Mouse (Mus musculus): ENCODE results near the gene Shb. TPM values are rescaled to one million over a fixed set of nuclear protein-coding genes. Genes with fewer than 3 reads are reported as not detected.
A peak's percentile ranks its signal among the peaks of the same experiment; 100 is the strongest.

Gene Shb
- polyA plus RNA-seq, 1 experiment from 2014 or later, result 3.5 TPM

DNA sequence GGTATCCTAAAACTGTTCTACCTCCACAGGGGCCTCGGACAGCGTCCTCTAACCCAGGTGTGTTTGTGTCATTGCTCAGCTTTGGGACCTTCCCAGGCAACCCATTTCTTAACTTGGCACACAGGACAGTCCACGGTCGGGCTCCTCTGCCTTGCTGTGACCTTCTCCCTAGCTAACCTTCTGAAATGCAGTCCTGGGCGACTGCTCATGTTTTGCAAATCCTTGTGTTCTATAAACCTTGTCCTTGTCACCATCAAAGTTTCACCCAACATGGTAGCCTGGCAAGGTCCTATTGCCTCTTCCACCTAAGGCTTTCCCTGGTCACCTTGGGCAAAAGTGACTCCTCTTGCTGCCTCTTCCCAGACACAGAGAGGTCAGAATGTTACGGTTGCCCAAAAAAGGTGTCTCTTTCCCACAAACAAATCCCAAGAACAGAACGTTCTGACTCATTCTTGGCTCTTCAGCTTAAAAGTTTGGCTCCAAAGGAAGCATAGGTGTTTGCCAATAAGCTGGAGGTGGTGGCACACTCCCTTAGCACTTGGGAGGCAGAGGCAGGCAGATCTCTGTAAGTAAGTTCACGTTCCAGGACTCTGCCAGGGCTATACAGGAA, 121.0 kb downstream of the Shb start:
- WGBS, result 90% methylated on average over 8 of the region's 8 CpGs

DNA sequence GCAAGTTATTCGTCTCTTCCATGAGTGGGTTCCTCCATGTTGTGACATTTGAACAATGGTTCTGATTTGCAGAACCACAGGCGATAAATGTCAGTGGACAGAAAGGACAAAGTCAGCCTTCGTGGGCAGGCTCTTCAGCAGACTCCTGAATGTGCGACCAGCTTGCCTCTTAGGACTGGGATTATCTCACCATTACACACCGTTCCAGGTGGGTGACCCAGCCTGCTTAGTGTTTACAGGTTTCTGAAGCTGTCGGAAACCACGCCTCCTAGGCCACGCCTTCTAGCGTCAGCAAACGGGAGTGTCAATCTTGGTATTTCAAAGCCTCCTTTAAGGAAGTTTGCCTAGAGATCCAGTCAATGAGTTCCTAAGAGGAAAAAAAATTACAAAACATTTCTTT, 123.0 kb downstream of the Shb start:
- Histone ChIP-seq H3K4me3 (ENCODE audit: low read depth, low read length) (peak overlapping the region; percentile 58), H3K9ac (ENCODE audit: low read depth, low read length) (peak overlapping the region; percentile 79), H3K9me3 (replicated peaks; ENCODE audit: control insufficient read depth, low read length, poor library complexity, severe bottlenecking) (no peaks in the 10 kb centered on the region), H3K4me1 (ENCODE audit: control insufficient read depth, insufficient read depth, low read length) (peaks cover 24% of the 10 kb centered on the region), H3K4me2 (ENCODE audit: low read length) (peak overlapping the region; percentile 92), H3K27ac (ENCODE audit: low read length) (peak overlapping the region; percentile 83), H3K36me3 (ENCODE audit: control insufficient read depth, insufficient read depth, low read length) (0 out of 2 replicates have a peak, but pooled peaks cover 3% of the 10 kb centered on the region), H3K27me3 (ENCODE audit: control insufficient read depth, insufficient read depth, low read depth, low read length) (no peaks in the 10 kb centered on the region)
- WGBS, result 2% methylated on average over 10 of the region's 10 CpGs
- ATAC-seq, result peak; percentile 47

More for the DNA sequence above, 121.0 kb downstream of the Shb start:
- H3K9ac ChIP-seq (ENCODE audit: low read depth, low read length), result no peak overlapping the region
- ATAC-seq, result no peak
- H3K4me3 ChIP-seq (ENCODE audit: low read depth, low read length), result no peak overlapping the region
- no peaks in the 10 kb centered on the region for H3K27me3 ChIP-seq (ENCODE audit: control insufficient read depth, insufficient read depth, low read depth, low read length)
- H3K36me3 ChIP-seq (ENCODE audit: control insufficient read depth, insufficient read depth, low read length), result no peaks in the 10 kb centered on the region
- peaks cover 15% of the 10 kb centered on the region for H3K4me1 ChIP-seq (ENCODE audit: control insufficient read depth, insufficient read depth, low read length)
- H3K27ac ChIP-seq (ENCODE audit: low read length), result no peak overlapping the region
- H3K9me3 ChIP-seq (replicated peaks; ENCODE audit: control insufficient read depth, low read length, poor library complexity, severe bottlenecking), result no peaks in the 10 kb centered on the region
- no peak overlapping the region for H3K4me2 ChIP-seq (ENCODE audit: low read length)

DNA sequence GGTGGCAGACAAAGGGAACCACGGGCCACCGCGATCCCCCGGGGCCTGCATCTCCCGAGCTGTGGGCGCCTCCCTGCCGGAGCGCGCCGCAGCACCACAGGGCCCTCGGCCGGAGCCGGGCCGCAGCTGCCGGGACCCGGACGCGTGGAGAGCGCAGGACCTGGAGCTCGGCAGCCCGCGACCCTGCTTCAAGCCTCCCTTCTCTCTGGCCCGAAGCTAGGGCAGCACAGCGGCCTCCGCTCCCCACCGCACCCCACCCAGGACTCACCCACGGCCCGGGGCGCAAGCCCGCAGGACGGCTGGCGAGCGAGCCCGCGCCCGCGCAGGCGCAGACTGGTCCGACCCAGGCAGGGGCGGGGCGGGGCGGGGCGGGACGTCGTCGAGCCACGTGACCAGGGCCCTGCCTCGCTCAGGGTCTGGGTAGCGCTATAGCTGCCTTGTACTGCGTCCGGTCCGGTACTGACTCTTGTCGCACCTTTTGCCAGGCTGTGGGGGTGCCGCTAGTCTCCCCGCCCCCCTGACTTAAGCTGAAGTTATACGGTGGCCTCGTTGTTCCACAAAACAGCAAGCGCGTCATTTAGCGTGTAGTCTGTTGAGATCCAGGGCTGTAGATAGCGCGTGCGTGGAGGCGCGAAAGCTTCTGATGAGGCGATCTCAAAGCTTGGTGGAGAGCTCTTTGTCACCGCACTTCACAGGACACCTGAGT, 123.7 kb downstream of the Shb start, which contains the start of gene Slc25a51:
Gene Slc25a51 (minus strand): TSS at position 340 of the 706 bp plus-strand sequence.
- WGBS, result under 1% methylated on average over 45 of the region's 67 CpGs
- peak within 1 kb of the TSS; percentile 83 for H3K27ac ChIP-seq (ENCODE audit: low read length)
- peak within 1 kb of the TSS; percentile 58 for H3K4me3 ChIP-seq (ENCODE audit: low read depth, low read length)
- no peaks in the 10 kb centered on the region for H3K27me3 ChIP-seq (ENCODE audit: control insufficient read depth, insufficient read depth, low read depth, low read length)
- peak; percentile 98 for ATAC-seq
- H3K4me2 ChIP-seq (ENCODE audit: low read length), result peak within 1 kb of the TSS; percentile 92
- H3K4me1 ChIP-seq (ENCODE audit: control insufficient read depth, insufficient read depth, low read length), result peaks cover 24% of the 10 kb centered on the region
- peak within 1 kb of the TSS; percentile 79 for H3K9ac ChIP-seq (ENCODE audit: low read depth, low read length)
- 0 out of 2 replicates have a peak, but pooled peaks cover 6% of the 10 kb centered on the region for H3K36me3 ChIP-seq (ENCODE audit: control insufficient read depth, insufficient read depth, low read length)
- H3K9me3 ChIP-seq (replicated peaks; ENCODE audit: control insufficient read depth, low read length, poor library complexity, severe bottlenecking), result no peaks in the 10 kb centered on the region

DNA sequence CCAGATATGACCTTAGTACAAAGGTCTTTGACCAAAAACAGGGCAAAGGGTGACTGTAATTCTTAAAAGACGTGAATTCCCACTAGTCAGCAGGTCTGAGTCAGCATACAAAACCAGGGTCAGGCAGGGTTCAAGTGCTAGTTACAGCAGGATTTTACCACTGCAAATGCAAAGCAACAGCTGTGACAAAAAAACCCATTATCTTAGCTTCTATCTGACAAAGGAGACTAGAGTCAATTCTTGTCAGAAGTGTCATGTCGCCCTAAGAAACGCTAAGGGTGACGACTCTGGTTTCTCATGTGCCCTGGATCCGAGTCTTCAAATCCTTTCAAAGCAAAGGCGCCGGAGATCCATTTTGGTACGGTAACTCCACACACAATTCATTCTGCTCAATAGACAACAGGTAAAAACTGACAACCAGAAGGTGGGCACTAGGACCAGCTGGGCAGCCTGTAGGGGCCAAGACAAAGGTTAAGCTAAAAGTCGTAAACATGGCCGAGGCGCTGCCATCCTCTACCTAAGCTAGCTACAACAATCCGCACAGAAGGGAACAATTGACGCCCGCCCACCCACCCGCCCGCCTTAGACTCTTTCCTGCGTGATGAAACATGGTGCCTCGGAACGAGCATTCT, 124.5 kb downstream of the Shb start:
- no peaks in the 10 kb centered on the region for H3K9me3 ChIP-seq (replicated peaks; ENCODE audit: control insufficient read depth, low read length, poor library complexity, severe bottlenecking)
- peak overlapping the region; percentile 58 for H3K4me3 ChIP-seq (ENCODE audit: low read depth, low read length)
- H3K27ac ChIP-seq (ENCODE audit: low read length), result peak overlapping the region; percentile 83
- H3K4me2 ChIP-seq (ENCODE audit: low read length), result peak overlapping the region; percentile 92
- under 1% methylated on average over 19 of the region's 19 CpGs for whole genome bisulfite sequencing
- peaks cover 24% of the 10 kb centered on the region for H3K4me1 ChIP-seq (ENCODE audit: control insufficient read depth, insufficient read depth, low read length)
- no peak; the same call in 1 of the 2 replicates for ATAC-seq
- no peaks in the 10 kb centered on the region for H3K27me3 ChIP-seq (ENCODE audit: control insufficient read depth, insufficient read depth, low read depth, low read length)
- peak overlapping the region; percentile 79 for H3K9ac ChIP-seq (ENCODE audit: low read depth, low read length)
- H3K36me3 ChIP-seq (ENCODE audit: control insufficient read depth, insufficient read depth, low read length), result 0 out of 2 replicates have a peak, but pooled peaks cover 6% of the 10 kb centered on the region

DNA sequence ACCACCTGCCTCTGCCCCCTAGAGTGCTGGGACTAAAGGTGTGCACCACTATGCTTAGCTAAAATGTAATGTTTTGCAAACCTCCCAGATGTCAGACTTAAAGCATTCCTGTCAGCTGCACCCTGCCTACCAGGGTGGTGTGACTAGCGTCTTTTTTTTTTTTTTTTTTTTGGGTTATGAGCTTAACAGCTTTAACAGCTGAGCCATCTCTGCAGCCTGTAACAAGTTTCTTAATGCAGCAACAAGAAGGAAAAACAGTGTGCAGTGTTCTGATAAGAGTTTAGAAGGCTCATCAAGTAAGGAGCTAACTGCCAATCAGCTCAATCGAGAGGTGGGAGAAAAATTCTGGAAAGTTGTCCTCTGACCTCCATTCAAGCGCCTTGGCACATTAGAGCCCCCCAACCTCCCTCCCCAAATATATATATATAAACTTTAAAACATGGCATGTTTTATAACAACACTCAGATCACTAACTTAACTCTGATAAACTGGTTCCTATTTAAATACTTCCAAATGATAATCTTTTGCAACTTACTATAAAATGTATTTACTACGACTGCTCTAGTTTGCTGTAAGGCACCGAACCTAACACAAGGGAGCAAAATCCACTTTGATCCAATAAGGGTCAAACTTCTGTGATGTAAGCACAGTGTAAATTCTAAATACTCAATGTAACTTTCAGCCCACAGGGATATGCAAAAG, 125.1 kb downstream of the Shb start:
- 60% methylated on average over 5 of the region's 5 CpGs for WGBS
- peak overlapping the region; percentile 83; the same call in 1 of the 2 replicates for H3K27ac ChIP-seq (ENCODE audit: low read length)

DNA sequence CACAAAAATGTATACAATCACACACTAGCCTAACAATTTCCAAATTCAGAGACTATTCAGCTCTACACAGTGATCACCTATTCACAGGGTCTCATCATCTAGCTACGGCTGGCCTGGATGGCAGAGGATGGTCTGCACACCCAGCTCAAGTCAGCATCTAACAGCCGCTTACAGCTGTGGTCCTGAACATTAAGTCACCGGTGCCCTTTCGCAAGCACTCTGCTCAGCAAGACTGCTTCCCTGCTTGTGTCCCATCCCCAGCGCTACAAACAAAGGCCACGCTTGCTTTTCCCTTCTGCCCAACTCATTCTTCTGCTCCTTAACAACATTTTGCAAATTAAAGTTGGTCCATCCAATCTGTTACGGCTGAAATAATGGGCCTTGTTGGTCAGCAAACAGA, 125.9 kb downstream of the Shb start:
- Histone ChIP-seq H3K9me3 (replicated peaks; ENCODE audit: control insufficient read depth, low read length, poor library complexity, severe bottlenecking) (no peaks in the 10 kb centered on the region), H3K27ac (ENCODE audit: low read length) (no peak overlapping the region), H3K27me3 (ENCODE audit: control insufficient read depth, insufficient read depth, low read depth, low read length) (no peaks in the 10 kb centered on the region), H3K4me3 (ENCODE audit: low read depth, low read length) (no peak overlapping the region), H3K9ac (ENCODE audit: low read depth, low read length) (no peak overlapping the region; the same call in 1 of the 2 replicates), H3K4me2 (ENCODE audit: low read length) (peak overlapping the region; percentile 92), H3K4me1 (ENCODE audit: control insufficient read depth, insufficient read depth, low read length) (peaks cover 24% of the 10 kb centered on the region), H3K36me3 (ENCODE audit: control insufficient read depth, insufficient read depth, low read length) (peaks cover 9% of the 10 kb centered on the region; the same call in 1 of the 2 replicates)
- no peak for ATAC-seq
- 62% methylated on average over 7 of the region's 7 CpGs for WGBS

More for the DNA sequence above, 125.1 kb downstream of the Shb start:
- Histone ChIP-seq H3K4me3 (ENCODE audit: low read depth, low read length) (peak overlapping the region; percentile 58), H3K9me3 (replicated peaks; ENCODE audit: control insufficient read depth, low read length, poor library complexity, severe bottlenecking) (no peaks in the 10 kb centered on the region), H3K27me3 (ENCODE audit: control insufficient read depth, insufficient read depth, low read depth, low read length) (no peaks in the 10 kb centered on the region), H3K4me2 (ENCODE audit: low read length) (peak overlapping the region; percentile 92), H3K9ac (ENCODE audit: low read depth, low read length) (peak overlapping the region; percentile 79), H3K4me1 (ENCODE audit: control insufficient read depth, insufficient read depth, low read length) (peaks cover 24% of the 10 kb centered on the region), H3K36me3 (ENCODE audit: control insufficient read depth, insufficient read depth, low read length) (0 out of 2 replicates have a peak, but pooled peaks cover 6% of the 10 kb centered on the region)
- no peak for ATAC-seq

DNA sequence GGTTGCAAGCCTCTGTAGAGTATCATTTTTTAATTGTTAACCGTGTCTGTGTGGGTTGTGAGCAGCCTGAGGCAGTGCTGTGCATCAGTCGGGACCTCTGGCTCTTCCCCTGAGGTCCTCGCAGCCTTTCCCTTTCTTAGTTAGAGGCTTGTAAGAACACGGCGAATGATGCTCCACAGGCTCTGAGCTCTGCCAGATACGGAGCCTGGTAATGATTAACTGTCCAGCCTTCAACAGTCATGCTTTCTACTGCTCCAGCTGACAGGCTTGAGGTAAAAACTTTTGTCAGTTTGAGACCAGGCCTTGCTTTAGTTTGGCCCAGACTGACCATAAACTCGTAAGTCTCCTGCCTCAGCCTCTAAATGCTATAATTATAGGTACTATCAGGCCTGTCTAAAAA, 127.0 kb downstream of the Shb start:
- Histone ChIP-seq H3K9me3 (replicated peaks; ENCODE audit: control insufficient read depth, low read length, poor library complexity, severe bottlenecking) (no peaks in the 10 kb centered on the region), H3K4me3 (ENCODE audit: low read depth, low read length) (no peak overlapping the region), H3K4me2 (ENCODE audit: low read length) (no peak overlapping the region), H3K36me3 (ENCODE audit: control insufficient read depth, insufficient read depth, low read length) (peaks cover 9% of the 10 kb centered on the region; the same call in 1 of the 2 replicates), H3K4me1 (ENCODE audit: control insufficient read depth, insufficient read depth, low read length) (peaks cover 24% of the 10 kb centered on the region), H3K27ac (ENCODE audit: low read length) (no peak overlapping the region), H3K9ac (ENCODE audit: low read depth, low read length) (no peak overlapping the region), H3K27me3 (ENCODE audit: control insufficient read depth, insufficient read depth, low read depth, low read length) (no peaks in the 10 kb centered on the region)
- no peak for ATAC-seq
- WGBS, result 82% methylated on average over 7 of the region's 7 CpGs

DNA sequence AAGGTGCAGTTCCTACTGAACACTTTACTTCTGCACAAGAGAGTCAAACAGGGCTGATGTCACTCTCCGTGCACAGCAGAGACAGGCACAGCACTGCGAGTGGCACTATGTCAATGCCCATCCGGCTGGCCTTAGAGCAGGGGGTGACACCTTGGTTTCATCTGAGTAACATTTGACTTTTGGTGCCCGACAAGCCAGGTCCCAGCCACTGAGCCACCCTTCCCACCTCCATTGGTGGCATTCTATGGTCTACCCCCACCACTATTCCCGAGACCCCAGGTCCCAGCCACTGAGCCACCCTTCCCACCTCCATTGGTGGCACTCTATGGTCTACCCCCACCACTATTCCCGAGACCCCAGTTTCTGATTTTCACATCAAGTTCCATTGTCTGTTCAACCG, 128.2 kb downstream of the Shb start:
- no peak for ATAC-seq
- Histone ChIP-seq H3K36me3 (ENCODE audit: control insufficient read depth, insufficient read depth, low read length) (peaks cover 19% of the 10 kb centered on the region), H3K4me3 (ENCODE audit: low read depth, low read length) (no peak overlapping the region), H3K9me3 (replicated peaks; ENCODE audit: control insufficient read depth, low read length, poor library complexity, severe bottlenecking) (no peaks in the 10 kb centered on the region), H3K27me3 (ENCODE audit: control insufficient read depth, insufficient read depth, low read depth, low read length) (no peaks in the 10 kb centered on the region), H3K4me2 (ENCODE audit: low read length) (no peak overlapping the region), H3K9ac (ENCODE audit: low read depth, low read length) (no peak overlapping the region), H3K4me1 (ENCODE audit: control insufficient read depth, insufficient read depth, low read length) (peaks cover 24% of the 10 kb centered on the region), H3K27ac (ENCODE audit: low read length) (no peak overlapping the region)
- 95% methylated on average over 7 of the region's 7 CpGs for WGBS
